Mouse (Mus musculus): Measurements from ENCODE around the gene Ntn5. TPM values are rescaled to one million over a fixed set of nuclear protein-coding genes. Genes with fewer than 3 reads are reported as not detected.
A peak's percentile ranks its signal among the peaks of the same experiment; 100 is the strongest.

The Ntn5 gene
- polyA plus RNA-seq, 1 experiment: 2.1 TPM

DNA sequence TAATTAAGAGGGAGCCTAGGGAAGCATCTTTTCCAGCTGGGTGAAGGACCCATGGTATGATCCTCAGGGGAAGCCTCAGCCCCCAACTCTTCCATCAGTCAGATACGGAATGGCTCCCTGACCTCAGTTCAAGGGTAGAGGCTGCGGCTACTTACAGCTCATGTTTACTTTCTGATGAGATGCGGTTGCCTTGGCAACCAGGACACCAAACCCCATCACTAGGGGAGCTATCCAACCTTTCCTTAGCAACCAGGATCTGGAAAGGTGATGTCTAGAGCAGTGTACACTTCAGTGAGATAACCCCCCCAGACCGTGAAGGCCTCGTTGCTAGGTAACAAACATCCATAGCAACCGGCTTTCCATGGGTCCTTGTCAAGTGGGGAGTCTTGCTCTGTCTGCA is 25.2 kb downstream of the Ntn5 start:
- no peak for TF ChIP-seq CTCF (IDR thresholded peaks at IDR 0.05; ENCODE audit: borderline replicate concordance, extremely low read depth, insufficient read depth, insufficient read length)
- no peak for TF ChIP-seq POLR2A (IDR thresholded peaks at IDR 0.05; ENCODE audit: borderline replicate concordance, extremely low read depth, insufficient read depth, insufficient read length, poor library complexity, severe bottlenecking)
- DNase-seq (ENCODE audit: low read depth): peak; percentile 89

DNA sequence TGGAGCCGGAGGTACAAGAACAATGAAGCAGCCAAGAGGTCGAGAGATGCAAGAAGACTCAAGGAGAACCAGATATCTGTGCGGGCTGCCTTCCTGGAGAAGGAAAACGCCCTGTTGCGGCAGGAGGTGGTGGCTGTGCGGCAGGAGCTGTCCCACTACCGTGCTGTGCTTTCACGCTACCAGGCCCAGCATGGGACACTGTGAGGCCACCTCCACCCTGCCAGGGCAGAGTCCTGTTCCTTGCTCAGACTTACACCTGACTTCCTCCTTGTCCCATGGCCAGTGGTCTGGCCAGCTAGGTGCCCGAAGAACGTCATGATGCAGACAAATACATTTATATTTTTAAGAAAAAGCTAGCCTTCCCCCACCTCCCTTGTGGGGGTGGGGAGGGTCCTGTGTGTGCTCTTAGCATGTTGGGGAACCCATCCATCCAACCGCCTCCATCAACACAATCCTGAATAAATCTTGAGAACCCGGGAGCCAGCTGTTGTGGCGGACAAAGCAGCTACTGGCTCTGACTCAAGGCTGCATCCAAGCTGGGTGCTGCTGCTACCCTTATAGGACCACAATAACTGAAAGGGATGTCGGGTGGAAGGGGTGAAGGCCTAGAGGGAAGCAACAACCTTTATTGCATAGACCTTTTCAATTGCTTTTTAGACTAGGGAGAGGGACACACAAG is 26.0 kb downstream of the Ntn5 start:
- TF ChIP-seq POLR2A (IDR thresholded peaks at IDR 0.05; ENCODE audit: borderline replicate concordance, extremely low read depth, insufficient read depth, insufficient read length, poor library complexity, severe bottlenecking): no peak
- no peak for TF ChIP-seq CTCF (IDR thresholded peaks at IDR 0.05; ENCODE audit: borderline replicate concordance, extremely low read depth, insufficient read depth, insufficient read length)
- DNase-seq (ENCODE audit: low read depth): no peak

DNA sequence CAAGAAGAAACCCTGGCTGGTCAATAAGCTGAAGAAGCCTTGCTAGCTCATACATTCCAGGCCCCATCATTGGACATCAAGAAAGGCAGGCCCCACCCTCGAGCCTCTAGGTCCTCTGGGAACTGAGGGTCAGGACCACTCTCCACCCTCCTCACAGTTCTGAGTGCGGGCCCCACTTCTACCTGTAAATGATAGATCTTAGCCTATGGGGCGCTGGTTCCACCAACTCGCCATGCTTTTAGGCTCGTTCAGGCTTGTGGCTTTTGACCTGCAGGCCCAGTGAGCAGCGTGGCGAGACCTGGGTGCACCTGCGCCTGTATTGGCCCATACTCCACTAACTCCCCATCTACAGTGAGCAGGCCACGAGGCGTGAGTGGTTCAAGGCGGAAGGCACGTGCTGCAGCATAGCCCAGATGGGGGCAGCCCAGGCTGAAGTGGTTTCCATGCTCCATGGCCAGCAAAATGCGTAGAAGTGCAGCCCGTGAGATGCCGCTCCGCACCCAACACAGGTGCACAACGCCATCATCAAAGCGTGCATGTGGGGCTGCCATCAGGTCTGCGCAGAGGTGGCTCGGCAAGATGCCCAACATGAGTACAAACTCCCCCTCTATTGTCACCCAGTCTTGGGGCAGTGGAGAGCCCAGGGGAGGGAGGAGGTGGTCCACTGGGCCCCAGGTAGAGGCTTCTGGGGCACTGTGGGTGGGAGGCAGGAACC is 26.8 kb downstream of the Ntn5 start:
- DNase-seq (ENCODE audit: low read depth): no peak
- TF ChIP-seq POLR2A (IDR thresholded peaks at IDR 0.05; ENCODE audit: borderline replicate concordance, extremely low read depth, insufficient read depth, insufficient read length, poor library complexity, severe bottlenecking): no peak
- TF ChIP-seq CTCF (IDR thresholded peaks at IDR 0.05; ENCODE audit: borderline replicate concordance, extremely low read depth, insufficient read depth, insufficient read length): no peak

DNA sequence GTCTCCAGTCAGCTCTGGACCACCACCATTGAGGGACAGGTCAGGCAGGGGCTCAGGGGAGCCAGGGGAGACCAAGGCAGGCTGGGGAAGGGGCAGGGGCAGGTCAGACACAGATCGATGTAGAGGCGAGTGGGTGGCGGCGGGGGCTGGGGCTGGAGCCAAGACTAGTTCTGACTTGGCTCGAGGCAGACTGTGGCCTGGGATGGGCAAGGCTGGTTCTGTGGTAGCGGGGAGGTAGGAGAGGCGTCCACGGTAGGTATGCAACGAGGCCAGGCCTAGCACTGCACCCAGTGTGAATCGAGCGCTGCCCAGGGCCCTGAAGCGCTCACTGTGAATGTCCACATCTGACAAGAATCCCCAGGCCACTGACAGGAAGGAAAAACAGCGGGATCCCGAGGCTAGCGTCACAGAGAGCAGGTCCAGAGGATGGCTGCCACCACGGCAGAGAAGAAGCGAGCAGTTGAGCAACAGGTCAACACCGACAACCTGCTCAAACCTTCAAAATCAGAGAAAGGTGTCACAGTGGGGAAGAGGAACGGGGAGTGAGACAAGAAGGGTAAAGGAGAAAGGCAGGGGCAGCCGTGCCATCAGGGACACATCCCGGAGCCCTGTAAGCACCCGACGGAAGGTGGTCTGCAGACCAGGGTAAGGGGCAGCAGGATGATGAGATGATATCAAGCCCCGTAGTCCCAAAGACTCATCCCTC is 27.6 kb downstream of the Ntn5 start:
- DNase-seq (ENCODE audit: low read depth): no peak
- no peak for TF ChIP-seq POLR2A (IDR thresholded peaks at IDR 0.05; ENCODE audit: borderline replicate concordance, extremely low read depth, insufficient read depth, insufficient read length, poor library complexity, severe bottlenecking)
- no peak for TF ChIP-seq CTCF (IDR thresholded peaks at IDR 0.05; ENCODE audit: borderline replicate concordance, extremely low read depth, insufficient read depth, insufficient read length)

DNA sequence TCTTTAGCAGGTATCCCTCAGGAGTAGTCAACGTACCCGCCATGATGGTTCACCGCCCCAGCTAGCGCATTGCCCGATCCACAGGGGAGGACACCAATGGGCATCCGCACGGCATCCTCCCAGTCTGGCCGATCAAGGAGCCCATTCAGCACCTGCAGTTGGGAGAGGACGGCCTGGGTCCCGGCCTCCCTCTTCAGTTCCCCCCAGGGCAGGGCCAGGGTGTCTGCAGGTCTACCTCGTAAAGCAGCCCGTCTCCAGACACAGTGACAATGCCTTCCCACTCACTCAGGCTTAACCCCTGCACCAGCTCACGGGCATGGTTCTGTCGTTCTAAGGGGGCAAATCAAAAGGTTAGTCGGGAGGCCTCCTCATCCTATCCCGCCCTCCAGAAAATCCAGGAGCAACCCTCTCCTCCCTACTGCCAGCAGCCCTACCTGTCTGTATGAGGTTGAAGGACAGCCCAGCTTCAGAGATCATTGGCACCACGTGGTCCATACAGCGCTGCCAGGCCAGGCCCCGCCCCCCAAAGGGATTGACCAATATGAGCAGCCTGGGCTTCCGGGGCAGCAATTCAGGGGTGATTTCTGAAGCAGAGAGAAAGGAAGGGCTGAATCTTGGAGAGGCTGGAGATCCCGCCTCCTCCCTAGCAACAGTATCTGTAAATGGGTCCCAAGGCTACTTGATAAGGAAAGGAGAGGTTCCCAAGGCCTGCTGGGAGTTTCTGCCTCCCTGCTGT is 28.4 kb downstream of the Ntn5 start:
- TF ChIP-seq CTCF (IDR thresholded peaks at IDR 0.05; ENCODE audit: borderline replicate concordance, extremely low read depth, insufficient read depth, insufficient read length) (no peak), POLR2A (IDR thresholded peaks at IDR 0.05; ENCODE audit: borderline replicate concordance, extremely low read depth, insufficient read depth, insufficient read length, poor library complexity, severe bottlenecking) (no peak)
- DNase-seq (ENCODE audit: low read depth): no peak

DNA sequence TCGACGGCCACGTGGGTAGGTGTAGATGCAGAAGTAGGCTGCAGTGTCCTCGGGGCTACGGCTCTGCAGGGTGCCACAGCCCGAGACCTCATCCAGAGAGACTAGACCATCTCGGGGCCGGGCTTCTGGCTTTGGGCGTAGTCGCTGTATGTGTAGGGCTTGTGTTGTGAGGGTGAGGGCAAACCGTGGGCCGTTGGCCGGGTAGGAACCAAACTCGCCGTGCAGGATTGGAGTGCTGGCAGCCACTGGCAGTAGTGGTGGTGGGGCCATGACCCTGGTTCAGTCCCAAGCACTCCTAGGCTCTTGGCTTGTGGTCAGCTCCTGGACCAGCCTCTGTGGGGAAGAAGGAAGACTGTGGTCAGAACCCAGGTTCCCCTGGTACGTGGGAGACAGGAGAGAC is 29.6 kb downstream of the Ntn5 start:
- no peak for TF ChIP-seq POLR2A (IDR thresholded peaks at IDR 0.05; ENCODE audit: borderline replicate concordance, extremely low read depth, insufficient read depth, insufficient read length, poor library complexity, severe bottlenecking)
- no peak for TF ChIP-seq CTCF (IDR thresholded peaks at IDR 0.05; ENCODE audit: borderline replicate concordance, extremely low read depth, insufficient read depth, insufficient read length)
- DNase-seq (ENCODE audit: low read depth): no peak

DNA sequence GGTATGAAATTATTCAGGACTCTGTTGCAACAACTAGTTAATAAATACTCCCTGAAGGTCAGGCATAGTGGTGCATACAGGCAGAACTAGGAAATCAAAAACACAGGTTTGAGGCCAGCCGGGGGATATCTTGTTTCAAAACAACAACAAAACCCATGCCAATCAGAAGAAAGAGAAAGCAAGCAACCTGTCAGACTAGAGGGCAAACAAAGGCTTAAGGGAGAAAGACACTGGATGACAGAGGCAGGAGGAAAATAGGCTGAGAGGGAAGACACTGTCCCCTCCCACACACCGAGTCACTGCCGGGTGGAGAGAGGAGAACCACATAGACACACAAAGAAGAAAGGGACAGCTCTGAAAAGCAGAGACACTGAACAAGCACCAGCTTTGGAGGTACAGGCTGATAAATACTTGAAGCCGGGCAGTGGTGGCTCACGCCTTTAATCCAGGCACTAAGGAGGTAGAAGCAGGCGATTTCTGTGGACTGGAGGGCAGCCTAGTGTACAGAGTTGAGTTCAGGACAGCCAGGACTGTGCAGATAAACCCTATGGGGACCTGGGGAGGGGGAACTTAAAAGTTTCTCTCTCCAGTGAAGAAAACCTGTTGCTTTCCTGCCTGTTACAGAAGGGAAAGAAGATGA is 30.2 kb downstream of the Ntn5 start:
- TF ChIP-seq CTCF (IDR thresholded peaks at IDR 0.05; ENCODE audit: borderline replicate concordance, extremely low read depth, insufficient read depth, insufficient read length): no peak
- no peak for TF ChIP-seq POLR2A (IDR thresholded peaks at IDR 0.05; ENCODE audit: borderline replicate concordance, extremely low read depth, insufficient read depth, insufficient read length, poor library complexity, severe bottlenecking)
- DNase-seq (ENCODE audit: low read depth): no peak

DNA sequence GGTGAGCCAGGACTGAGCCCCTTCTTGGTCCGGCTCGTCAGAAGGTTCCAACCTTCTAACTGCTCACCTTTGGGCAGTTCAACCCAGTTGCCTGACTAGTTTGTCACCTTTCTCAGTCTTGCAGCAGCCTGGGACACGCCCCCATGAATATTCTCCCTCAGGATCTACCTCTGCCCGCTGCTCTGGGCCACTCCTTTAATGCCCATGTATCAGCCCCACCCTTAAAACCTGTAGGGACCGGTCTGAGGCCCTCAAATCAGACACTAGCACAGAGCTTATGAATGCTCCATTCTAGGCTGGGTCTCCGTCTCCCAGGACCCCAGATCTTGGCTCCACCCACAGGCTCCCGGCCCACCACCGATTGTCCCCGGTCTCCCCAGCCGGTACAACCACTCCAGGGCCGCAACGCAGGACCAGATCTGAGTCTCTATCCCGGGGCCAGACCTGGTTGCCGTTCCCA is 30.8 kb downstream of the Ntn5 start:
- DNase-seq (ENCODE audit: low read depth): no peak
- TF ChIP-seq CTCF (IDR thresholded peaks at IDR 0.05; ENCODE audit: borderline replicate concordance, extremely low read depth, insufficient read depth, insufficient read length) (no peak), POLR2A (IDR thresholded peaks at IDR 0.05; ENCODE audit: borderline replicate concordance, extremely low read depth, insufficient read depth, insufficient read length, poor library complexity, severe bottlenecking) (no peak)

DNA sequence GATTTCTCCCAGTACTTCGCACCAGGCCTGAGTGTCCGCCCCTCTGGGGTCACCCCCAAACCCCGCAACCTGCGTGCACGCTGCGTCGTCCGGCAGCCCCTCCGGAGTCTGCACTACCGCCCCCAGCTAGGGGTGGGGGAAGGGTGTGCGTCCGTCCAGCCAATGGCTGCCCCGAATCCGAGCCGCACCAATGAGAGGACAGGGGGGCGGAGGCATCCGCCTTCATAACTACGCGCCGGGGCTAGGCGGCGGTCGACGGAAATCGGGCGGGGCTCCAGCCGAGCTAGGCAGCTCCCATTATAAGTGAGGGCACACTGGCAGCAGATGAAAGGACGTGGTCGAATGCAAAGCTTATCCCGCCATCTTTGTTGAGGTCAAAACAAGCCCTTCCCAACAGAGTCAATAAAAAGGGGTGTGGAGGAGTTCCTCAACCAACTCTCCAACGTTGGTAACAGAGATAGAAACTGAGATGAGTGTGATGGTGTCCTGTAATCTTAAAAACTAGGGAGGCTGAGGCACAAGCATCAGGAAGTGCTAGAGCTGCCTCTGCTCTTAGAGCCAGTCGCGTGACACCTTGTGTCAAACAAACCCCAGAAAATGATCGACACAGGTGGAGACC is 31.4 kb downstream of the Ntn5 start, which contains the start of gene Rpl18:
Gene Rpl18, plus strand, starts transcription at position 368 of the 619 bp plus-strand sequence.
- TF ChIP-seq CTCF (IDR thresholded peaks at IDR 0.05; ENCODE audit: borderline replicate concordance, extremely low read depth, insufficient read depth, insufficient read length) (no peak), POLR2A (IDR thresholded peaks at IDR 0.05; ENCODE audit: borderline replicate concordance, extremely low read depth, insufficient read depth, insufficient read length, poor library complexity, severe bottlenecking) (peak; percentile 39; the same call in 1 of the 2 replicates)
- DNase-seq (ENCODE audit: low read depth): peak; percentile 99
